Mouse (Mus musculus) testis, adult 2 months (tissue): ENCODE data around the gene 0610037L13Rik. TPM values are rescaled to one million over a fixed set of nuclear protein-coding genes. Genes with fewer than 3 reads are reported as not detected.
A peak's percentile ranks its signal among the peaks of the same experiment; 100 is the strongest.

ENCODE experiments used
- H3K27ac ChIP-seq: fragments of 200-500 bp; 2 replicates; pipeline ENCODE4 v1.5.1; 2012; ENCODE audit warnings: low read depth, low read length; ENCODE audit not compliant: control insufficient read depth, insufficient read depth
- H3K27me3 ChIP-seq: fragments of 200-500 bp; 2 replicates; pipeline ENCODE4 v1.6.1; 2012; ENCODE audit warnings: mild to moderate bottlenecking, low read length, moderate library complexity; ENCODE audit not compliant: control insufficient read depth, insufficient read depth
- H3K36me3 ChIP-seq: fragments of 200-500 bp; 2 replicates; pipeline ENCODE4 v1.6.1; 2012; ENCODE audit warnings: mild to moderate bottlenecking, low read length; ENCODE audit not compliant: control insufficient read depth, insufficient read depth
- H3K4me1 ChIP-seq: fragments of 200-500 bp; 2 replicates; pipeline ENCODE4 v1.6.1; 2012; ENCODE audit warnings: low read length; ENCODE audit not compliant: control insufficient read depth, insufficient read depth
- H3K4me3 ChIP-seq: fragments of 200-500 bp; 2 replicates; pipeline ENCODE4 v1.5.1; 2012; ENCODE audit warnings: low read depth, mild to moderate bottlenecking, low read length, moderate library complexity, mixed read lengths; ENCODE audit not compliant: control insufficient read depth
- CTCF ChIP-seq: fragments of 200-500 bp; IDR thresholded peaks from 2 replicates; pipeline ENCODE4 v1.5.1; 2012; ENCODE audit warnings: low read depth, mild to moderate bottlenecking, inconsistent platforms, low read length, moderate library complexity; ENCODE audit not compliant: control insufficient read depth, insufficient read depth, insufficient replicate concordance
- POLR2A ChIP-seq: fragments of 200-500 bp; IDR thresholded peaks from 2 replicates; pipeline ENCODE4 v1.6.1; 2012; ENCODE audit warnings: low read depth, mild to moderate bottlenecking, inconsistent platforms, low read length, moderate library complexity; ENCODE audit not compliant: control insufficient read depth
- polyA plus RNA-seq: library from polyadenylated mRNA; depleted of rRNA; stranded (reverse); fragments of >200 nt; gene quantifications from 2 replicates; pipeline ENCODE4 v1.2.3, GENCODE M21; 2012

The 0610037L13Rik gene
- polyA plus RNA-seq, 1 experiment: 77.6 TPM

DNA sequence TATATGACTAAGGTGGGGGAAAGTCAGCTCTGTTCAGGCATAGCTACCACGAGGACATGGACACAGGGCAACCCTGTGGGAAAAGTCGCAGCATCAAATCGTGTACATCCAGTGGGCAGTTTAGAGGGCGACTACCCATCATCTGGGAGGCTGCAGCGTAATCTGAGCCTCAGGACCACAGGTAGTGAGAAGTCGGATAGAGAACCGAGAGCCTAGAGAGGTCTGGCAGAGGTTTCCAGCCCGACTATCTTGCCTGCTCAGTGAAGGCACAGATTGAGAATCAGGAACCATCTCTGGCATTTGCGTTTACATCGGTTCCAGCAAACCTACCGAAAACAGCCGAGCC, 255 bp upstream of the 0610037L13Rik start:
- no peak for TF ChIP-seq CTCF
- no peak for TF ChIP-seq POLR2A
- Histone ChIP-seq H3K4me3 (peak overlapping the region; percentile 88), H3K4me1 (peaks cover 5% of the 10 kb centered on the region), H3K27ac (peak overlapping the region; percentile 88), H3K27me3 (no peaks in the 10 kb centered on the region), H3K36me3 (no peaks in the 10 kb centered on the region; the same call in 1 of the 2 replicates)

DNA sequence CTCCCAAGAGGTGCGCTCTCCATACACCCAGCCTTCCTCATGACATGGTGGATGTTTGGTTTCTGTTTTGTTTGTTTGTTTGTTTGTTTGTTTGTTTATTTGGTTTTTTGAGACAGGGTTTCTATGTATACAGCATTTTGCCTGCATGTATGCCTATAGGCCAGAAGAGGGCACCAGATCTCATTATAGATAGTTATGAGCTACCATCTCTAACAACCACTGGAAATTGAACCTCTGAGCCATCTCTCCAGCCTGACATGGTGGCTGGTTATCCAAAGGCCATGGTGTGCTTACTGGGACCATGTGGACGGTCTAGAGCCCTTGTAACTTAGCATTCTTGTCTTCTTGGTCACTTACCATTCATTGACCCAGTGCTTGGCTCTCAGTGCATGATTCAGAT, 3.0 kb downstream of the 0610037L13Rik start:
- Histone ChIP-seq H3K27ac (no peak overlapping the region), H3K4me1 (peaks cover 5% of the 10 kb centered on the region), H3K36me3 (peaks cover 2% of the 10 kb centered on the region), H3K27me3 (no peaks in the 10 kb centered on the region), H3K4me3 (no peak overlapping the region)
- no peak for TF ChIP-seq POLR2A
- TF ChIP-seq CTCF: no peak

DNA sequence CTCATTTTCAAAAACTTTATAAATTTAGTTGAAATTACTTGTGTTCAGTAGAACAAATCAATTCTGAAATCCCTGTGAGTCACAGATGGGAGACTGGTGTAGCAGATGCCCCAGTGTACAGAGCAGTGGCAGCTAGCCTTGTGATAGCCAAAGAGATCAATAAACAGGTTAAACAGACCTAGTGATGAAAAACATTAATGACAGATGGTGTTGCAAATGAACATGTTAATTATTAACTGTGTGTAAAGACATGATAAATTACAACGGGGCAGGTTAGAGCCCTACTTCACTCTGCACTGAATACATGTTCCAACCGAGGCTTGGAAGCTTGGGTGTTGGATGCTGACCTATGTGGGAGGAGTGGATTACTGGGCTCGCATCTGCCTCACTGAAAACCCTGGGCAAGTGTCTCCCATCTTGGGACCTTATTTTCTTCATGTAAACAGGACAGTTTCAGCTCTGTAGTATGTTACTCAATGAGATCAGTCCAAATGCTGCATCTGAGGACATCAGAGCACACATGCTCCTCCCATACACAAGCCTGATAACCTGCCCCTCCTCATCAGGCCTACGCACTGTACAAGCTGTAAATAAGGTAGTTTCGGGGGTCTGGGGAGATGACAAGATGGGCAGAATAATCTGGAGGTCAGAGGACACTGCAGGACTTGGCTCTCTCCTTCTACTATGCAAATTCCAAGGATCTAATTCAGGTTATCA, 9.8 kb downstream of the 0610037L13Rik start:
- Histone ChIP-seq H3K36me3 (peaks cover 3% of the 10 kb centered on the region), H3K27ac (no peak overlapping the region), H3K27me3 (no peaks in the 10 kb centered on the region), H3K4me1 (no peaks in the 10 kb centered on the region), H3K4me3 (no peak overlapping the region)
- TF ChIP-seq POLR2A: no peak
- no peak for TF ChIP-seq CTCF

DNA sequence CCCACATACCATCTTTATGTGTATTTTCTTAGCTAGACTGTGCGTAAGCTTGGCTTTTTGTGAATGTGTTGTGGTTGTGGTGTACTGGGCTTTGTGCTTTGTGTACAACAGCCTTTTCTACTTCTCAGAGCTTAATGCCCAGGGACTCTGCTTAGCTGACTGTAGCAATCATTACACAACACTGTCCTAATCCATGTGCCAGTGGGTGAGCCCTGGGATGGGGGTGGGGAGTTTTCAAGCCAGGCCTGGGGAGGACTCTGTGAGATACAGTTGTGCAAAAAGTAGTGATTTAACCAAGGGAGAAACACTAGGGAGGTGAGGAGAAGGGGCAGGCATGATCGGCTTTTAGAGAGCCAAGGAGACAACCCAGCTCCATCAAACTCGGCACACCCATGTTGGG, 10.6 kb downstream of the 0610037L13Rik start:
- no peaks in the 10 kb centered on the region for H3K4me1 ChIP-seq
- no peaks in the 10 kb centered on the region for H3K27me3 ChIP-seq
- no peak overlapping the region for H3K4me3 ChIP-seq
- TF ChIP-seq POLR2A (no peak), CTCF (no peak)
- no peak overlapping the region for H3K27ac ChIP-seq
- H3K36me3 ChIP-seq: peaks cover 3% of the 10 kb centered on the region

DNA sequence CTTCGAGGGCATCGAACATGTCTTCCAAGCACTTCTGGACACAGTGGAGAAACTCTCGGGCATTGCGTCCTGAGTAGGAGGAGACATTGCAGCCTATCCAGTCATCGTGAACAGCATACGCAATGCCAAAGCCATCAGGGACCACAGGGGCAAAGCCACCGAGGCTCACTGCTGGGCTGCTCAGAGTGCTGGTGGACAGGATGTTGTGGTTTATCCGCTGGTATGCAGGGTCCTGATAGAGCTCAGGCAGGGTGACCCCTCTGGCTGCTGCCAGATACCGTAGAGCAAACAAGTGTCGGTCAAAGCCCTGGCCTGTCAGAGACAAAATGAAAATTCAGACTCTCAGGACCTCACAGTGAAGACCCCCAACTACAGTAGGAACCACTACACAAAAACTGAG, 14.6 kb downstream of the 0610037L13Rik start:
- peaks cover 2% of the 10 kb centered on the region for H3K36me3 ChIP-seq
- no peak overlapping the region for H3K27ac ChIP-seq

DNA sequence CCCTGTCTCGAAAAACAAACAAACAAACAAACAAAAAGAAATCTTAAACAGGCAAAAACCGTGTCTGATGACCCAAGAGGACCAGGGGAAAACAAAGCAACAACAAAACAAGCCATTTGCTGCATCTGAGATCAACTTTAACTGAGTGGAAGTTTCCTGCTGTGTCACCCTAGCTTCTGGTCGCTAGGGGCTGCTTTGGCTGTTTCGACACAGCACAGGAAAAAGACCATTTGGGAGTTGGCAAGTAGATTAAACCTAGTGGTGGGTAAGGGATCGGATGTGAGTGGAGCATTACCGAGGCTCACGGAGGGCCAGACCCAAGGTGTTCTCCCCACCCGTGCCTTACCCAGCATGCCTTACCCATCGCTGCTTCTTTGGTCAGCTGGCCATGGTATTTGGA, 16.9 kb downstream of the 0610037L13Rik start:
- Histone ChIP-seq H3K4me3 (no peak overlapping the region), H3K4me1 (no peaks in the 10 kb centered on the region), H3K27me3 (no peaks in the 10 kb centered on the region), H3K27ac (no peak overlapping the region), H3K36me3 (peaks cover 2% of the 10 kb centered on the region)
- no peak for TF ChIP-seq POLR2A
- TF ChIP-seq CTCF: no peak

More for the DNA sequence above, 14.6 kb downstream of the 0610037L13Rik start:
- Histone ChIP-seq H3K27me3 (no peaks in the 10 kb centered on the region), H3K4me1 (no peaks in the 10 kb centered on the region), H3K4me3 (no peak overlapping the region)
- TF ChIP-seq CTCF (no peak), POLR2A (no peak)

DNA sequence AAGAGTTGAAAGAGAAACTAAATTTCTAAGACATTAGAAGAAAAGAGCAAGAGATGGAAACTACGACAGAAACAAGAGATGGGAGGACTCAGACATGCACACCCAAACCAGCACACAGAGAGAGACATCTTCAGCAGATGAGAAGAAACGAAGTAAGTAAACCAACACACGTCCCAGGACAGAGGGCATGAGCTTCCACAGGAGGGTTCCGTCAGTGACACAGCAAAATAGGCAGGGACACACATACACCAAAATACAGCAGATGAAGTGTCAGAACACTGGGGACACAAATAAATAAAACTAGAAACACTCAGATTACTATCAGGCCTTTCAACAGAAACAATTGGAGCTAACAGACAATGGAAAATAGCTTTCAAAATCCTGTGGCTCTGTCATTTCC, 20.4 kb downstream of the 0610037L13Rik start:
- TF ChIP-seq CTCF (no peak), POLR2A (no peak)
- Histone ChIP-seq H3K27ac (no peak overlapping the region), H3K4me3 (no peak overlapping the region), H3K4me1 (no peaks in the 10 kb centered on the region), H3K36me3 (peaks cover 5% of the 10 kb centered on the region; the same call in 1 of the 2 replicates), H3K27me3 (no peaks in the 10 kb centered on the region)
